Mouse (Mus musculus) stomach, embryonic 14.5 days (tissue): ENCODE results near the gene Adarb2. TPM values are rescaled to one million over a fixed set of nuclear protein-coding genes. Genes with fewer than 3 reads are reported as not detected.

Source experiments
- ATAC-seq: fragments of 200-750 bp; cut with Nextera tagmentation; 2 replicates; pipeline ENCODE4 v1.8.0; 2017; ENCODE audit warnings: low read depth, moderate TSS enrichment; ENCODE audit not compliant: insufficient number of reproducible peaks, insufficient read depth, low FRiP score
- H3K27ac ChIP-seq: fragments of 300-500 bp; sonication (generic); 2 replicates; pipeline ENCODE4 v1.5.1; 2014; ENCODE audit warnings: mild to moderate bottlenecking, low read length, moderate library complexity, mixed read lengths
- H3K27me3 ChIP-seq: fragments of 300-500 bp; sonication (generic); 2 replicates; pipeline ENCODE4 v1.6.1; 2014; ENCODE audit warnings: low read length, control low read depth, mixed read lengths; ENCODE audit not compliant: control insufficient read depth, insufficient read depth
- H3K36me3 ChIP-seq: fragments of 300-500 bp; sonication (generic); 2 replicates; pipeline ENCODE4 v1.6.1; 2014; ENCODE audit warnings: mild to moderate bottlenecking, control low read depth, low read length, moderate library complexity, mixed read lengths; ENCODE audit not compliant: control insufficient read depth, insufficient read depth
- H3K4me1 ChIP-seq: fragments of 300-500 bp; sonication (generic); 2 replicates; pipeline ENCODE4 v1.6.1; 2014; ENCODE audit warnings: low read length, control low read depth, mixed read lengths; ENCODE audit not compliant: control insufficient read depth, insufficient read depth
- H3K4me2 ChIP-seq: fragments of 300-500 bp; sonication (generic); replicated peaks from 2 replicates; pipeline ENCODE4 v1.6.1; 2014; ENCODE audit warnings: low read depth, low read length, control low read depth
- H3K4me3 ChIP-seq: fragments of 300-500 bp; sonication (generic); 2 replicates; pipeline ENCODE4 v1.5.1; 2014; ENCODE audit warnings: low read depth, low read length, control low read depth
- H3K9ac ChIP-seq: fragments of 300-500 bp; sonication (generic); replicated peaks from 2 replicates; pipeline ENCODE4 v1.6.1; 2014; ENCODE audit warnings: low read depth, mild to moderate bottlenecking, control low read depth, low read length, moderate library complexity, mixed read lengths
- H3K9me3 ChIP-seq: fragments of 300-500 bp; sonication (generic); 2 replicates; pipeline ENCODE4 v1.6.1; 2016; ENCODE audit warnings: low read depth, low read length, control low read depth; ENCODE audit not compliant: control insufficient read depth
- WGBS: fragments of 180-500 bp; shearing (Covaris S2); extraction: QIAGEN DNeasy Blood & Tissue Kit; methylation state at CpG from one replicate; pipeline ENCODE4 v1.1.7; 2014; 5-methylcytosine and 5-hydroxymethylcytosine counted together
- polyA plus RNA-seq: library from polyadenylated mRNA; unstranded; fragments of >200 nt; fragmentation: Nextera tagmentation; extraction: Ambion mirVana; gene quantifications from 2 replicates; pipeline ENCODE4 v1.2.1, GENCODE M21; 2014

Gene Adarb2
- polyA plus RNA-seq, 1 experiment from 2014 or later, result 1.3 TPM

DNA sequence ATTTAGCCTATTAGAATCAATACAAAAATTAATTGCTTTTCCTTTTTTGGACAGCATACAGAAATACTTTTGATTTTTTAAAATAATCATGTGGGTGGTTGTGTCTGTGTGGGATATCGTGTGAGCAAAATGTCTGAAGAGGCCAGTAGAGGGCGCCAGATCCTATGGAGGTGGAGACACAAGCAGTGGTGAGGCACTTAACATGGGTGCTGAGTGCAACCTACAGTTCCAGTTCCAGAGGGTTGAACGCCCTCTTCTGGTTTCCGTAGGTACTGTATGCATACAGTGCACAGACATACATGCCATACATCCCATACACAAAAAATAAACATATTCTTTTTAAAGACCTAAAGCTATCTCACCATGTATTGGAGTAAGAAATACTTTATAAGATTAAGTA is 577.8 kb downstream of the Adarb2 start:
- ATAC-seq, result 0 out of 2 replicates have a peak, but pooled peaks have one; percentile 18
- H3K4me3 ChIP-seq, result no peak overlapping the region
- WGBS, result 58% methylated on average over 4 of the region's 4 CpGs

DNA sequence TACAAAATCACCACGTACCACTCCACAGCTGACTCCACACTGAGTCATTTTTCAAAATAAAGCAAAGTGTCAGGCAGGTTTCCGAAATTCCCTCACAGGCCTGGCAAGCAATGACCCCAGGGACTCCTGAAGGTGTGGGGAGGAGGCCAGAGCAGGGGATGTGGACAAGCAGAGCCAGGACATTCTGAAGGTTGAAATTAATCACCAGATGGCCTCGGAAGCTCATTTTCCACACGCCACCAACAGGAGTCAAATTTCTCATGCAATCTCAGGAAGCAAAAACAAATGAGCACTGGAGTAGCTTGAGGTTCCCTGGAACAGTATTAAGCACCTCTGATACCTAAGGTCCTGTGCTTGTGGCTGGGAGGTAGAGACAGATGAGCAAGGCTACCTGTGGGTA is 580.0 kb downstream of the Adarb2 start:
- H3K27ac ChIP-seq, result no peak overlapping the region
- ATAC-seq, result no peak
- no peaks in the 10 kb centered on the region for H3K9me3 ChIP-seq
- 23% methylated on average over 4 of the region's 4 CpGs for WGBS
- H3K4me3 ChIP-seq, result no peak overlapping the region
- H3K4me1 ChIP-seq, result no peaks in the 10 kb centered on the region
- no peak overlapping the region for H3K9ac ChIP-seq
- H3K4me2 ChIP-seq, result no peak overlapping the region
- no peaks in the 10 kb centered on the region for H3K27me3 ChIP-seq
- H3K36me3 ChIP-seq, result no peaks in the 10 kb centered on the region

More for the DNA sequence above, 577.8 kb downstream of the Adarb2 start:
- H3K9ac ChIP-seq, result no peak overlapping the region
- H3K9me3 ChIP-seq, result no peaks in the 10 kb centered on the region
- H3K36me3 ChIP-seq, result no peaks in the 10 kb centered on the region
- H3K27me3 ChIP-seq, result no peaks in the 10 kb centered on the region
- no peak overlapping the region for H3K4me2 ChIP-seq
- no peak overlapping the region for H3K27ac ChIP-seq
- H3K4me1 ChIP-seq, result no peaks in the 10 kb centered on the region

DNA sequence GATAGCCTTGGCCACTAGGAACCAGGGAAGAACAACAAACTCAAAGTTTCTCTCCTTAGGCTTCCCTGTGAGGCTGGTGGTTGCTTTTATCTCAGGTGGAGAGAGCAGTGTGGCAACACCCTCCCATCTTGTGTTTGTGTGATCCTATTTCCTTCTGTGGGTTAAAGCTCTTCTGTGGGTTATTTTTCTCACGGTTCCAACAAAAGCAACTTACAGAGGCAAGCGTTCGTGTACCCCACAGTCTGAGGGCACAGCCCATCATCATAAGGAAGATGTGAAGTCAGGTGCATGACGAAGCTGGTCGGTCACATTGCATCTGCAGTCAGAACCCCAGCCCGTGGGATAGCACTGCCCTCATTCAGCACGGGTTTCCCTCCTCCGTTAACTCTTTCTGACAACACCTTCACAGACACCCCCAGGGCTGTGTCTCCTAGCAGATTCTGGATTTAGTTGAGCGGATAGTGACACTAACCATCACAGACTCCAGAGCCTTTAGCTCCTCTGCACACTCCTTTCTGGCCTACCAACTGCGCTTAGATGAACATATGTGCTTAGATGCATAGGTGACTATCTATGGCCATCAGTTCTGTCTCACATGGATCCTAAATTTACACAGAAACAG is 581.1 kb downstream of the Adarb2 start:
- H3K4me2 ChIP-seq, result no peak overlapping the region
- no peak overlapping the region for H3K27ac ChIP-seq
- H3K9me3 ChIP-seq, result no peaks in the 10 kb centered on the region
- no peaks in the 10 kb centered on the region for H3K4me1 ChIP-seq
- ATAC-seq, result no peak
- no peak overlapping the region for H3K9ac ChIP-seq
- no peaks in the 10 kb centered on the region for H3K27me3 ChIP-seq
- no peaks in the 10 kb centered on the region for H3K36me3 ChIP-seq
- WGBS, result 78% methylated on average over 10 of the region's 10 CpGs
- no peak overlapping the region for H3K4me3 ChIP-seq

DNA sequence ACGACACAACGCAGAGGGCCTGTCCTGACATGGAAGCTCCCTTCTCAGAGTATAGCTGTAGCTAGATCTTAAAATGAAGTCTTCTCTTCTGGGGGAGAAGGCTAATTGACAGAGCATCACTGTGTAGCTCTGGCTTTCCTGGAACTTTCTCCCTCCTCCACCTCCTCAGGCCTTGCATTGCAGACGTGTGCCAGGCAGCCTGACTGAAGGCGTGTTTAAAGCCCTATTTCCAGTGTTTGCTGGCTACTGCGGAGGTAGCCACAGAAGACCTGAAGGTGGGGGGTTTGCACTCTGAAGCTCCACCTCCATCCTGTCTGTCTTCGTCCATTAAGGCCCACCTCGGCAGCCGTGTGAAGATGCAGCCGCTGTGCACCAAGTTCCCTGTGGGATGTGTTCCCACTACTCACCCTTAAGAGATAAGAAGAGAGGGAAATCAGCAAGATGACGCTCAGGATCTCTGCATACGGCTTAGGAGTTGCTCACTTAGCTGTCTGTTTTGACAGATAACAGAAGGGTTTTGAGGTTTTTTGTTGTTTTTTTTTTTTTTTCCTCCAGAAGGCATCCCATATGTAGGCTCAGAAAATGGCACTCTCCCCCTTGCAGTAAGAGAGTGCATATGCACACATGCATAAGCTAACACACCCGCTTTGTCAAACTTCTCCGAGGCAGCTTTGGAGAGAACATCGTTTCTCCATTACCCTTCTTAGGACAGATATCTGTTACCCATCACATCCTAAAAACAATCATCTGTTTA is 581.8 kb downstream of the Adarb2 start:
- no peaks in the 10 kb centered on the region for H3K9me3 ChIP-seq
- no peak overlapping the region for H3K4me3 ChIP-seq
- no peaks in the 10 kb centered on the region for H3K4me1 ChIP-seq
- no peaks in the 10 kb centered on the region for H3K27me3 ChIP-seq
- no peaks in the 10 kb centered on the region for H3K36me3 ChIP-seq
- WGBS, result 64% methylated on average over 14 of the region's 14 CpGs
- no peak for ATAC-seq
- H3K9ac ChIP-seq, result no peak overlapping the region
- H3K27ac ChIP-seq, result no peak overlapping the region
- H3K4me2 ChIP-seq, result no peak overlapping the region

DNA sequence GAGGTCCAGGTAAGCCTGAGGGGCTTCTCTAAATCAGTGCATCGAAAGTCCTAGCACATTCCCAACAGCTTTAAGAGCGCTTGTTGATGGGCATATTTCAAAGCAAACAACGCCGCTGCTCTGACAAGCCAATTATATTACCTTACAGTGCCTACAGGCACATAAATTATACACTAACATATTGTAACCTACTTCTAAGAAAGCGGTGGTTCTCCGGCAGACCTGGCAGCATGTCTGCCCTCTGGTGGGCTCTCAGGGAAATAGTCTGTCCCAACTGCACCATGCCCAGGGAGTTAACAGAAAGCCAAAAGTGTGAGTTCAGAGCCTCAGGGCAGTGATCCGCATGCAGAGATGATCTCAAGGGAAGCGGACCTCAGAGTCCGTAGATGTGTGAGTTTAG is 582.5 kb downstream of the Adarb2 start:
- Histone ChIP-seq H3K9me3 (no peaks in the 10 kb centered on the region), H3K4me2 (no peak overlapping the region), H3K4me1 (no peaks in the 10 kb centered on the region), H3K27me3 (no peaks in the 10 kb centered on the region), H3K4me3 (no peak overlapping the region), H3K36me3 (no peaks in the 10 kb centered on the region), H3K9ac (no peak overlapping the region), H3K27ac (no peak overlapping the region)
- ATAC-seq, result 0 out of 2 replicates have a peak, but pooled peaks have one; percentile 42
- 35% methylated on average over 9 of the region's 9 CpGs for WGBS

DNA sequence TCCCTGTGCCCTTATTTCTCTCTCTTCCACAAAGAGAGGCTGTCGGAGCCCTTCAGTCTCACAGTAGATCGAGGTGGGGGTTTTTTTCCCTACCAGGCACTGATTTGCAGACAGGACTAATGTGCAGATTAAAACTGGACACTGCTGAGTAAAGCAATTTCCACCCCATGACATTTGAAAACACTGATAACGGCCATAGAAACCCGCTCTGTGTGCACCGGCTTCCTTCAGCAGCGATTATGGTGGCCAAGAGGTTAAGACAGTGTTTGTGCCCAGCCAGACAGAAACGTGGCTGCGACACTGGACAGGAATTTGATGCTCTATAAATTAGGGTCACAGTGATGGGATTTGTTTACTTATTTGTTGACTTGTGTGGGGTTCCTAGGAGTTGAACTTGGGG is 590.6 kb downstream of the Adarb2 start:
- Histone ChIP-seq H3K27ac (no peak overlapping the region), H3K36me3 (no peaks in the 10 kb centered on the region), H3K9me3 (no peaks in the 10 kb centered on the region), H3K4me3 (no peak overlapping the region), H3K4me2 (no peak overlapping the region), H3K9ac (no peak overlapping the region), H3K4me1 (no peaks in the 10 kb centered on the region), H3K27me3 (no peaks in the 10 kb centered on the region)
- 62% methylated on average over 8 of the region's 8 CpGs for WGBS
- ATAC-seq, result no peak

DNA sequence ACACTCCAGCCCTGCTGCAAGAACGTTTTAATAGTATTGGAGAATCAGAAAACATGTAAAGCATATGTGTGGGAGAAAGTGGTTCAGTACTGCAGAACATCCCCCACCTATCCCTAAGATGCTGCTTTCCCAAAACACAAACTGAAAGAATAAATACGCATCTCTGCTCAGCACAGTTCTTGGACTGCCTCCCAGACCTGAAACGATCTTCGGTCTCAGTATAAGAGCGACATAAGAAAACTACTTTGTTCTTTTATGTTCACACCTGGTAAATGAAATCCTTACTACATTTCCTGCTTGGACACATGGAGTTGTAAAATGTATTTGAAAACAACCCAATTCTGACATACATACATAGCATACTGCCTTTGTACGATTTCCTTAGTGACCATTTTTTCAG is 597.9 kb downstream of the Adarb2 start:
- Histone ChIP-seq H3K36me3 (peaks cover 5% of the 10 kb centered on the region; the same call in 1 of the 2 replicates), H3K27me3 (no peaks in the 10 kb centered on the region), H3K4me1 (no peaks in the 10 kb centered on the region), H3K4me2 (no peak overlapping the region), H3K9ac (no peak overlapping the region), H3K27ac (no peak overlapping the region), H3K9me3 (no peaks in the 10 kb centered on the region), H3K4me3 (no peak overlapping the region)
- WGBS, result 77% methylated on average over 6 of the region's 6 CpGs
- no peak for ATAC-seq

DNA sequence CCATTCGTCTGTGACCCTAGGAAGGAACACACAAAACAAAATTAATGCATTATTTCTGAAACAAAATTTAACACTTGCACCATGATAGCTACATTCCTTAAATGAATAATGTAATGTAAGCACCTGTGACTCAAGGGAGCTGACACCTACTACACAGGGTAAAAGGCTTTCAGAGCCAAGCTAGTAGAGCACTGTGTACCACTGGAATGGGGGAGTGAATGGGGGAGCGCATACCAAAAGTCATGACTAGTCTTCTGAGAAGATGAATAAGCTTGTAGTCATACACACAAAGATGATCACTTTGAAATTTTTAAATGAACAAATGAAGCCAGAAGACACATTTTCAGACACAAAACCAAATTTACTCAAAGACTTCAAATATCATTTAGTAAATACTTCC is 603.3 kb downstream of the Adarb2 start:
- WGBS, result 94% methylated on average over 2 of the region's 2 CpGs
- Histone ChIP-seq H3K9ac (no peak overlapping the region), H3K4me2 (no peak overlapping the region), H3K27me3 (no peaks in the 10 kb centered on the region), H3K36me3 (peaks cover 5% of the 10 kb centered on the region; the same call in 1 of the 2 replicates), H3K4me3 (no peak overlapping the region), H3K4me1 (no peaks in the 10 kb centered on the region), H3K9me3 (no peaks in the 10 kb centered on the region), H3K27ac (no peak overlapping the region)
- ATAC-seq, result no peak
